Mouse (Mus musculus): ENCODE results near the gene Cavin1. TPM values are rescaled to one million over a fixed set of nuclear protein-coding genes. Genes with fewer than 3 reads are reported as not detected.

The Cavin1 gene
- polyA plus RNA-seq, 1 experiment = 0.23 TPM

GRCm38 (mm10) chr11:100983778-100984131 is 13.1 kb upstream of the Cavin1 start:
- H3K9me3 ChIP-seq (ENCODE audit: control insufficient read depth, low read length) = no peaks in the 10 kb centered on the region; the same call in 1 of the 2 replicates
- no peak for TF ChIP-seq TAL1 (IDR thresholded peaks at IDR 0.05; ENCODE audit: low read length)
- TF ChIP-seq GATA1 (IDR thresholded peaks at IDR 0.05; ENCODE audit: low read length) = no peak
- H3K4me3 ChIP-seq (replicated peaks) = no peak overlapping the region
- H3K27me3 ChIP-seq (ENCODE audit: control insufficient read depth) = peaks cover 16% of the 10 kb centered on the region
- H3K4me1 ChIP-seq (ENCODE audit: control insufficient read depth) = peaks cover 17% of the 10 kb centered on the region
- no peaks in the 10 kb centered on the region for H3K36me3 ChIP-seq (ENCODE audit: control insufficient read depth)

GRCm38 (mm10) chr11:100983125-100983777 is 12.6 kb upstream of the Cavin1 start:
- no peaks in the 10 kb centered on the region; the same call in 1 of the 2 replicates for H3K9me3 ChIP-seq (ENCODE audit: control insufficient read depth, low read length)
- no peak for TF ChIP-seq TAL1 (IDR thresholded peaks at IDR 0.05; ENCODE audit: low read length)
- no peak for TF ChIP-seq GATA1 (IDR thresholded peaks at IDR 0.05; ENCODE audit: low read length)
- H3K4me3 ChIP-seq (replicated peaks) = no peak overlapping the region
- H3K36me3 ChIP-seq (ENCODE audit: control insufficient read depth) = no peaks in the 10 kb centered on the region
- H3K27me3 ChIP-seq (ENCODE audit: control insufficient read depth) = peaks cover 16% of the 10 kb centered on the region
- peaks cover 17% of the 10 kb centered on the region for H3K4me1 ChIP-seq (ENCODE audit: control insufficient read depth)

- Histone ChIP-seq H3K4me1 (ENCODE audit: control insufficient read depth) (peaks cover 17% of the 10 kb centered on the region), H3K9me3 (ENCODE audit: control insufficient read depth, low read length) (no peaks in the 10 kb centered on the region; the same call in 1 of the 2 replicates), H3K27me3 (ENCODE audit: control insufficient read depth) (peaks cover 19% of the 10 kb centered on the region), H3K36me3 (ENCODE audit: control insufficient read depth) (no peaks in the 10 kb centered on the region), H3K4me3 (replicated peaks) (no peak overlapping the region)
- TF ChIP-seq GATA1 (IDR thresholded peaks at IDR 0.05; ENCODE audit: low read length) (no peak), TAL1 (IDR thresholded peaks at IDR 0.05; ENCODE audit: low read length) (no peak)
Measured at GRCm38 (mm10) chr11:100982087-100982486, 11.4 kb upstream of the Cavin1 start.

GRCm38 (mm10) chr11:100981236-100981635 is 10.5 kb upstream of the Cavin1 start:
- no peaks in the 10 kb centered on the region for H3K36me3 ChIP-seq (ENCODE audit: control insufficient read depth)
- no peak overlapping the region for H3K4me3 ChIP-seq (replicated peaks)
- H3K27me3 ChIP-seq (ENCODE audit: control insufficient read depth) = peaks cover 20% of the 10 kb centered on the region
- no peaks in the 10 kb centered on the region; the same call in 1 of the 2 replicates for H3K9me3 ChIP-seq (ENCODE audit: control insufficient read depth, low read length)
- TF ChIP-seq TAL1 (IDR thresholded peaks at IDR 0.05; ENCODE audit: low read length) (no peak), GATA1 (IDR thresholded peaks at IDR 0.05; ENCODE audit: low read length) (no peak)
- peaks cover 14% of the 10 kb centered on the region for H3K4me1 ChIP-seq (ENCODE audit: control insufficient read depth)

- no peak overlapping the region for H3K4me3 ChIP-seq (replicated peaks)
- no peaks in the 10 kb centered on the region for H3K9me3 ChIP-seq (ENCODE audit: control insufficient read depth, low read length)
- TF ChIP-seq GATA1 (IDR thresholded peaks at IDR 0.05; ENCODE audit: low read length) (no peak), TAL1 (IDR thresholded peaks at IDR 0.05; ENCODE audit: low read length) (no peak)
- no peaks in the 10 kb centered on the region for H3K36me3 ChIP-seq (ENCODE audit: control insufficient read depth)
- peaks cover 20% of the 10 kb centered on the region for H3K27me3 ChIP-seq (ENCODE audit: control insufficient read depth)
- peaks cover 7% of the 10 kb centered on the region for H3K4me1 ChIP-seq (ENCODE audit: control insufficient read depth)
Measured at GRCm38 (mm10) chr11:100980438-100980837, 9.8 kb upstream of the Cavin1 start.

- TF ChIP-seq TAL1 (IDR thresholded peaks at IDR 0.05; ENCODE audit: low read length) = no peak
- no peak for TF ChIP-seq GATA1 (IDR thresholded peaks at IDR 0.05; ENCODE audit: low read length)
- Histone ChIP-seq H3K27me3 (ENCODE audit: control insufficient read depth) (peaks cover 24% of the 10 kb centered on the region), H3K36me3 (ENCODE audit: control insufficient read depth) (no peaks in the 10 kb centered on the region), H3K4me1 (ENCODE audit: control insufficient read depth) (peaks cover 7% of the 10 kb centered on the region), H3K4me3 (replicated peaks) (no peak overlapping the region), H3K9me3 (ENCODE audit: control insufficient read depth, low read length) (no peaks in the 10 kb centered on the region)
Measured at GRCm38 (mm10) chr11:100979887-100980286, 9.2 kb upstream of the Cavin1 start.

GRCm38 (mm10) chr11:100975241-100975640 is 4.6 kb upstream of the Cavin1 start:
- no peaks in the 10 kb centered on the region for H3K36me3 ChIP-seq (ENCODE audit: control insufficient read depth)
- H3K9me3 ChIP-seq (ENCODE audit: control insufficient read depth, low read length) = no peaks in the 10 kb centered on the region; the same call in 1 of the 2 replicates
- peaks cover 4% of the 10 kb centered on the region for H3K4me1 ChIP-seq (ENCODE audit: control insufficient read depth)
- H3K27me3 ChIP-seq (ENCODE audit: control insufficient read depth) = peaks cover 51% of the 10 kb centered on the region
- H3K4me3 ChIP-seq (replicated peaks) = no peak overlapping the region
- TF ChIP-seq GATA1 (IDR thresholded peaks at IDR 0.05; ENCODE audit: low read length) = no peak
- no peak for TF ChIP-seq TAL1 (IDR thresholded peaks at IDR 0.05; ENCODE audit: low read length)

GRCm38 (mm10) chr11:100974381-100974970 is 3.8 kb upstream of the Cavin1 start:
- TF ChIP-seq TAL1 (IDR thresholded peaks at IDR 0.05; ENCODE audit: low read length) = no peak
- no peak for TF ChIP-seq GATA1 (IDR thresholded peaks at IDR 0.05; ENCODE audit: low read length)
- Histone ChIP-seq H3K9me3 (ENCODE audit: control insufficient read depth, low read length) (peaks cover 2% of the 10 kb centered on the region; the same call in 1 of the 2 replicates), H3K4me3 (replicated peaks) (no peak overlapping the region), H3K4me1 (ENCODE audit: control insufficient read depth) (peaks cover 12% of the 10 kb centered on the region), H3K27me3 (ENCODE audit: control insufficient read depth) (peaks cover 58% of the 10 kb centered on the region), H3K36me3 (ENCODE audit: control insufficient read depth) (no peaks in the 10 kb centered on the region)

GRCm38 (mm10) chr11:100973245-100973644 is 2.6 kb upstream of the Cavin1 start:
- TF ChIP-seq GATA1 (IDR thresholded peaks at IDR 0.05; ENCODE audit: low read length) (no peak), TAL1 (IDR thresholded peaks at IDR 0.05; ENCODE audit: low read length) (no peak)
- Histone ChIP-seq H3K4me3 (replicated peaks) (no peak overlapping the region), H3K27me3 (ENCODE audit: control insufficient read depth) (peaks cover 69% of the 10 kb centered on the region), H3K36me3 (ENCODE audit: control insufficient read depth) (no peaks in the 10 kb centered on the region), H3K9me3 (ENCODE audit: control insufficient read depth, low read length) (peaks cover 2% of the 10 kb centered on the region; the same call in 1 of the 2 replicates), H3K4me1 (ENCODE audit: control insufficient read depth) (peaks cover 19% of the 10 kb centered on the region)

Data from erythroblast, embryonic 14.5 days (primary cell).